Mouse (Mus musculus): Measurements from ENCODE around the gene 2210011C24Rik. TPM values are rescaled to one million over a fixed set of nuclear protein-coding genes. Genes with fewer than 3 reads are reported as not detected.

2210011C24Rik gene
- polyA plus RNA-seq, 1 experiment from 2014 or later, result 1.9 TPM

GRCm38 (mm10) chr8:84032777-84033176 lies 20.8 kb upstream of the 2210011C24Rik start:
- WGBS (ENCODE audit: missing documents), result 86% methylated on average over 4 of the region's 4 CpGs
- Histone ChIP-seq H3K4me3 (ENCODE audit: inconsistent target) (no peak overlapping the region), H3K27ac (no peak overlapping the region), H3K79me2 (ENCODE audit: inconsistent target) (no peaks in the 10 kb centered on the region), H3K36me3 (ENCODE audit: inconsistent target) (no peaks in the 10 kb centered on the region)

GRCm38 (mm10) chr8:84029272-84029671 lies 17.3 kb upstream of the 2210011C24Rik start:
- H3K27ac ChIP-seq, result no peak overlapping the region
- 87% methylated on average over 5 of the region's 5 CpGs for WGBS (ENCODE audit: missing documents)
- H3K36me3 ChIP-seq (ENCODE audit: inconsistent target), result no peaks in the 10 kb centered on the region
- no peaks in the 10 kb centered on the region for H3K79me2 ChIP-seq (ENCODE audit: inconsistent target)
- no peak overlapping the region for H3K4me3 ChIP-seq (ENCODE audit: inconsistent target)

- Histone ChIP-seq H3K27ac (no peak overlapping the region), H3K4me3 (ENCODE audit: inconsistent target) (no peak overlapping the region), H3K79me2 (ENCODE audit: inconsistent target) (no peaks in the 10 kb centered on the region), H3K36me3 (ENCODE audit: inconsistent target) (no peaks in the 10 kb centered on the region)
- 11% methylated on average over 10 of the region's 10 CpGs for WGBS (ENCODE audit: missing documents)
Measured at GRCm38 (mm10) chr8:84027449-84027848, 15.5 kb upstream of the 2210011C24Rik start.

GRCm38 (mm10) chr8:84025863-84026262 lies 13.9 kb upstream of the 2210011C24Rik start:
- Histone ChIP-seq H3K4me3 (ENCODE audit: inconsistent target) (no peak overlapping the region), H3K79me2 (ENCODE audit: inconsistent target) (no peaks in the 10 kb centered on the region), H3K27ac (no peak overlapping the region), H3K36me3 (ENCODE audit: inconsistent target) (no peaks in the 10 kb centered on the region)
- 4% methylated on average over 41 of the region's 41 CpGs for WGBS (ENCODE audit: missing documents)

- Histone ChIP-seq H3K27ac (no peak overlapping the region), H3K36me3 (ENCODE audit: inconsistent target) (no peaks in the 10 kb centered on the region), H3K79me2 (ENCODE audit: inconsistent target) (no peaks in the 10 kb centered on the region), H3K4me3 (ENCODE audit: inconsistent target) (no peak overlapping the region)
- 27% methylated on average over 10 of the region's 10 CpGs for WGBS (ENCODE audit: missing documents)
Measured at GRCm38 (mm10) chr8:84024171-84024570, 12.2 kb upstream of the 2210011C24Rik start.

- no peak overlapping the region for H3K27ac ChIP-seq
- H3K36me3 ChIP-seq (ENCODE audit: inconsistent target), result no peaks in the 10 kb centered on the region
- H3K4me3 ChIP-seq (ENCODE audit: inconsistent target), result no peak overlapping the region
- WGBS (ENCODE audit: missing documents), result 86% methylated on average over 1 of the region's 1 CpGs
- no peaks in the 10 kb centered on the region for H3K79me2 ChIP-seq (ENCODE audit: inconsistent target)
Measured at GRCm38 (mm10) chr8:84023631-84024030, 11.7 kb upstream of the 2210011C24Rik start.

GRCm38 (mm10) chr8:84023085-84023484 lies 11.1 kb upstream of the 2210011C24Rik start:
- 19% methylated on average over 5 of the region's 5 CpGs for WGBS (ENCODE audit: missing documents)
- Histone ChIP-seq H3K27ac (no peak overlapping the region), H3K36me3 (ENCODE audit: inconsistent target) (no peaks in the 10 kb centered on the region), H3K79me2 (ENCODE audit: inconsistent target) (no peaks in the 10 kb centered on the region), H3K4me3 (ENCODE audit: inconsistent target) (no peak overlapping the region)

GRCm38 (mm10) chr8:84021569-84021968 lies 9.6 kb upstream of the 2210011C24Rik start:
- H3K27ac ChIP-seq, result no peak overlapping the region
- whole genome bisulfite sequencing (ENCODE audit: missing documents), result 72% methylated on average over 9 of the region's 12 CpGs
- no peaks in the 10 kb centered on the region for H3K79me2 ChIP-seq (ENCODE audit: inconsistent target)
- no peak overlapping the region for H3K4me3 ChIP-seq (ENCODE audit: inconsistent target)
- no peaks in the 10 kb centered on the region for H3K36me3 ChIP-seq (ENCODE audit: inconsistent target)

- Histone ChIP-seq H3K27ac (no peak within 1 kb of the TSS), H3K36me3 (ENCODE audit: inconsistent target) (no peaks in the 10 kb centered on the region), H3K4me3 (ENCODE audit: inconsistent target) (no peak within 1 kb of the TSS), H3K79me2 (ENCODE audit: inconsistent target) (no peaks in the 10 kb centered on the region)
- WGBS (ENCODE audit: missing documents), result 68% methylated on average over 15 of the region's 18 CpGs
Measured at GRCm38 (mm10) chr8:84021096-84021495, 9.1 kb upstream of the 2210011C24Rik start, which contains the start of gene Palm3. Gene Palm3 (plus strand): TSS chr8:84021471.

- H3K27ac ChIP-seq, result no peak overlapping the region
- WGBS (ENCODE audit: missing documents), result 67% methylated on average over 9 of the region's 9 CpGs
- H3K79me2 ChIP-seq (ENCODE audit: inconsistent target), result no peaks in the 10 kb centered on the region
- H3K4me3 ChIP-seq (ENCODE audit: inconsistent target), result no peak overlapping the region
- no peaks in the 10 kb centered on the region for H3K36me3 ChIP-seq (ENCODE audit: inconsistent target)
Measured at GRCm38 (mm10) chr8:84019738-84020137, 7.8 kb upstream of the 2210011C24Rik start.

GRCm38 (mm10) chr8:84015833-84016232 lies 3.9 kb upstream of the 2210011C24Rik start:
- no peaks in the 10 kb centered on the region for H3K36me3 ChIP-seq (ENCODE audit: inconsistent target)
- 93% methylated on average over 5 of the region's 5 CpGs for WGBS (ENCODE audit: missing documents)
- H3K79me2 ChIP-seq (ENCODE audit: inconsistent target), result no peaks in the 10 kb centered on the region
- H3K27ac ChIP-seq, result no peak overlapping the region
- no peak overlapping the region for H3K4me3 ChIP-seq (ENCODE audit: inconsistent target)

GRCm38 (mm10) chr8:84012499-84013165 lies 661 bp upstream of the 2210011C24Rik start:
- H3K36me3 ChIP-seq (ENCODE audit: inconsistent target), result no peaks in the 10 kb centered on the region
- peak overlapping the region; percentile 30; the same call in 1 of the 2 replicates for H3K4me3 ChIP-seq (ENCODE audit: inconsistent target)
- H3K27ac ChIP-seq, result peak overlapping the region; percentile 36; the same call in 1 of the 2 replicates
- WGBS (ENCODE audit: missing documents), result 26% methylated on average over 34 of the region's 35 CpGs
- no peaks in the 10 kb centered on the region for H3K79me2 ChIP-seq (ENCODE audit: inconsistent target)

GRCm38 (mm10) chr8:84010625-84011611 lies 1.1 kb downstream of the 2210011C24Rik start:
- Histone ChIP-seq H3K27ac (no peak overlapping the region), H3K79me2 (ENCODE audit: inconsistent target) (no peaks in the 10 kb centered on the region), H3K36me3 (ENCODE audit: inconsistent target) (no peaks in the 10 kb centered on the region), H3K4me3 (ENCODE audit: inconsistent target) (no peak overlapping the region)
- 5% methylated on average over 72 of the region's 83 CpGs for whole genome bisulfite sequencing (ENCODE audit: missing documents)

GRCm38 (mm10) chr8:84009876-84010275 lies 2.1 kb downstream of the 2210011C24Rik start:
- H3K36me3 ChIP-seq (ENCODE audit: inconsistent target), result no peaks in the 10 kb centered on the region
- 2% methylated on average over 11 of the region's 11 CpGs for whole genome bisulfite sequencing (ENCODE audit: missing documents)
- no peaks in the 10 kb centered on the region for H3K79me2 ChIP-seq (ENCODE audit: inconsistent target)
- H3K4me3 ChIP-seq (ENCODE audit: inconsistent target), result no peak overlapping the region
- H3K27ac ChIP-seq, result no peak overlapping the region

GRCm38 (mm10) chr8:84008362-84008761 lies 3.6 kb downstream of the 2210011C24Rik start:
- peaks cover 9% of the 10 kb centered on the region; the same call in 1 of the 2 replicates for H3K79me2 ChIP-seq (ENCODE audit: inconsistent target)
- H3K36me3 ChIP-seq (ENCODE audit: inconsistent target), result no peaks in the 10 kb centered on the region
- no peak overlapping the region for H3K27ac ChIP-seq
- 81% methylated on average over 7 of the region's 7 CpGs for WGBS (ENCODE audit: missing documents)
- H3K4me3 ChIP-seq (ENCODE audit: inconsistent target), result no peak overlapping the region

All from macrophage (primary cell).